Mouse (Mus musculus) kidney, adult 2 months (tissue): ENCODE data around the gene Cyp11a1. TPM values are rescaled to one million over a fixed set of nuclear protein-coding genes. Genes with fewer than 3 reads are reported as not detected.

Experiments
- DNase-seq: peaks from one replicate; pipeline ENCODE4 v3.0.0; 2021
- H3K27ac ChIP-seq: fragments of 200-500 bp; 2 replicates; pipeline ENCODE4 v1.5.1; 2012; ENCODE audit warnings: low read depth, low read length, control low read depth, inconsistent platforms; ENCODE audit not compliant: insufficient read depth
- H3K27me3 ChIP-seq: fragments of 200-500 bp; replicated peaks from 2 replicates; pipeline ENCODE4 v1.6.1; 2012; ENCODE audit warnings: mild to moderate bottlenecking, moderate library complexity, low read length, inconsistent platforms; ENCODE audit not compliant: control insufficient read depth, insufficient read depth
- H3K36me3 ChIP-seq: fragments of 200-500 bp; 2 replicates; pipeline ENCODE4 v1.6.1; 2012; ENCODE audit warnings: mild to moderate bottlenecking, moderate library complexity, low read length, inconsistent platforms; ENCODE audit not compliant: control insufficient read depth, insufficient read depth
- H3K4me1 ChIP-seq: fragments of 200-500 bp; 2 replicates; pipeline ENCODE4 v1.6.1; 2011; ENCODE audit warnings: low read length; ENCODE audit not compliant: control insufficient read depth, insufficient read depth
- H3K4me3 ChIP-seq: fragments of 200-500 bp; 2 replicates; pipeline ENCODE4 v1.5.1; 2011; ENCODE audit warnings: mild to moderate bottlenecking, low read depth, low read length, control low read depth; ENCODE audit not compliant: insufficient read depth
- CTCF ChIP-seq: fragments of 200-500 bp; conservative IDR thresholded peaks from 2 replicates; pipeline ENCODE4 v1.5.1; 2011; ENCODE audit warnings: low read depth, mild to moderate bottlenecking, control low read depth, low read length, moderate library complexity, mixed read lengths; ENCODE audit not compliant: insufficient read depth, insufficient read length
- POLR2A ChIP-seq: fragments of 200-500 bp; IDR thresholded peaks from one replicate; pipeline ENCODE4 v1.6.1; 2011; ENCODE audit warnings: low read depth, low read length, control low read depth
- WGBS: fragments of 180-500 bp; shearing (Covaris S2); methylation state at CpG from one replicate; pipeline ENCODE4 v1.1.7; 2018; 5-methylcytosine and 5-hydroxymethylcytosine counted together
- polyA plus RNA-seq: library from polyadenylated mRNA; depleted of rRNA; stranded (reverse); fragments of >200 nt; gene quantifications from 2 replicates; pipeline ENCODE4 v1.2.3, GENCODE M21; 2012

Cyp11a1 gene
- polyA plus RNA-seq, 1 experiment: 0.16 TPM

DNA sequence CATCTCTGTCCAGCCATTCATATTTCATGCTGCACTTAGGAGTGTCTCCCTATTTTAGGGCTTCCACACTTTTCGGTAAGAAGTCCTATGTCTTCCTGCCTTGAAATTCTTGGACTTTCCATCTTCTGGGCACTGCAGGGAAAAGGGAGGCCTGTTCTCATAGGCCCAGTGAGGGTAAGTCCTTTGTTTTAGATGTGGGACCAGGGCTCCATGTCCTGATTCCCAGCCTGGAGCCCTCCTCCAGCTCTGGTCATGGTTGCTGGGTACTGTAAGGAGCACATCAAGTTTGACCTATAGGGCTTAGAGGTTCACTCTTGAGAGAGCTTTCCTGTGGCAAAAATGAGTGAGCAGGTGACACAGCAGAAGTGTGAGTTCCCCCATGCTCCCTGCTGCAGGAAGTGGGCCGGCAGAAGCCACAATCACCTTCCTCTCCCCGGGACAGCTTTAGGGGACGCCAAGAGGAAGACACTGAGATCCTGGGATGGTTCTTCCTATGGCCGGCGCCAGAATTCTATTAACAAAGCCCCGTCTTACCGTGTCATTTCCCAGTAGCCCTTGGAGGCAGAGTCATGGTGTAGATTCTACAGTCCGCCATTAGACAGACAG, 37.9 kb upstream of the Cyp11a1 start:
- 78% methylated on average over 9 of the region's 9 CpGs for WGBS
- Histone ChIP-seq H3K27ac (no peak overlapping the region), H3K27me3 (no peaks in the 10 kb centered on the region), H3K4me3 (no peak overlapping the region), H3K4me1 (no peaks in the 10 kb centered on the region; the same call in 1 of the 2 replicates), H3K36me3 (no peaks in the 10 kb centered on the region)
- peak; percentile 25 for DNase-seq
- TF ChIP-seq CTCF: no peak
- TF ChIP-seq POLR2A: no peak

DNA sequence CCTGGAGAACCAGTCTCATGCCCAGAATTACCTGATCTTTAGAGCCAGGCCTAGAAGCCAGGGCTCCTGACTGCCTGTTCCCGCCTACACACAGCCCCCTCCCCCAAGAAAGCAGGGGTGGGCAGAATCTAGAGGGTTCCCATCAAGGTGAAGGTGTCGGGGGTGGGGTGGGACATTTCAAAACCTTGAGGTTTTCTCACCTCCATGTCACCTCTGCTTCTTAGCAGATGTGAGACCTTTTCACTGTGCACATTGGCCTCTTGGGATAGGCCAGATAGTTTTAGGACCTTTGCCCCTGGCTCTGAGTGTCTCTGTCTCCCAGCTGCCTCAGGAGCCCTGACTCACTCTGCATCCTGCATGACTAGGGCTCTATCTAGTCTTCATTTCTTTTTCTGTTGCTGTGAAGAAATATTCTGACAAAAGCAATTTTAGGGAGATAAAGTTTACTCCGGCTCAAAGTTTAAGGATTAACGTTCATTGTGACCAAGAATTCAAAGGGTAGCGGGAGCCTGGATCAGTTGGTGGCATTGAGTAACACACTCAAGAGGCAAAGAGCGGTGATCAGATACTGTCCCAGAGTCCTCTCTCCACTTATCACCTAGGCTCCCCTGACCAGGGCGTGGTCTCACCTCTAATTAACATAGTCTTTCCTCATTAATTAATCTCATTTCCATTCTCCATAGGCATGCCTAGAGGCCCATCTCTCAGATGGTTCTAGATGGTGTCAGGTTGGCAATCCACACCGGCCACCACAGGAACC, 37.2 kb upstream of the Cyp11a1 start:
- H3K4me3 ChIP-seq: no peak overlapping the region
- no peaks in the 10 kb centered on the region for H3K36me3 ChIP-seq
- no peaks in the 10 kb centered on the region; the same call in 1 of the 2 replicates for H3K4me1 ChIP-seq
- DNase-seq: no peak
- WGBS: 92% methylated on average over 8 of the region's 8 CpGs
- peak overlapping the region; percentile 37; the same call in 1 of the 2 replicates for H3K27ac ChIP-seq
- H3K27me3 ChIP-seq: no peaks in the 10 kb centered on the region
- TF ChIP-seq POLR2A (no peak), CTCF (no peak)

DNA sequence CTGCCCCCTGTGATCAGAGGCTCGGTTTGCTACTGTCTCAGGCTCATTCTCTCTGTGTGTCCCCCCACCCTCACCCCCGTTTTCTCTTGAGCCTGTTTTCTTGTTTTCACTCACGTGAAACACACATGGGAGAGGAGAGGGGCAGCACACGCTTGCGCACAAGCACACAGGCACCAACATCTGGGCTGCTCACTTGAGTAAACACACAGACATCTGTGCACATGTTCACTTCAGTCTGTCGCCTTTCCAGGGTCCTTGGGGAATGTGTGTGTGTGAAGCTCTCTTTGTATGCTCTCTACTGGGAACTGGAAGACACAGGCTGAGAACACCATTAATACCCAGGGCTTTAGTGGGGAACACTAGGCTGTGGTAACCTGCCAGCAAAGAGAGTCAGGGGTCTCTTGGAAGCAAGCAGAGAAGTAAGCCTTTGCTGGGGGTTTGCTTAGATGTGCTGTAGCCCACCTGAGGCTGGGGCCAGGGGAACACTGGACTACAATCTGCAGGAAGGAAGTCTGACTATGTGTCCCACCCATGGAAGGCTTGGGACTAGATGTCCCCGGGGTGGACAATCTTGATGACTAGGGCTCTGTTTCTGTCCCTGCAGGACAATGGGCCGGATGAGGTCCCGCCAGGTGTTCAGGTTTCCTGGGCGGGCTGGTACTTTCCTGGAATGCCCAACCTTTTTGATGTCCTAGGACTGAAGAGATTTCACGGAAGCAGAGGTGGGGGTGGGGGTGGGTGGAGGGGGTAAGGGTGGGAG, 36.3 kb upstream of the Cyp11a1 start:
- Histone ChIP-seq H3K27ac (peak overlapping the region; percentile 37), H3K4me3 (no peak overlapping the region), H3K4me1 (no peaks in the 10 kb centered on the region; the same call in 1 of the 2 replicates), H3K27me3 (no peaks in the 10 kb centered on the region), H3K36me3 (no peaks in the 10 kb centered on the region)
- DNase-seq: peak; percentile 72
- 77% methylated on average over 11 of the region's 11 CpGs for WGBS
- TF ChIP-seq POLR2A: no peak
- no peak for TF ChIP-seq CTCF

DNA sequence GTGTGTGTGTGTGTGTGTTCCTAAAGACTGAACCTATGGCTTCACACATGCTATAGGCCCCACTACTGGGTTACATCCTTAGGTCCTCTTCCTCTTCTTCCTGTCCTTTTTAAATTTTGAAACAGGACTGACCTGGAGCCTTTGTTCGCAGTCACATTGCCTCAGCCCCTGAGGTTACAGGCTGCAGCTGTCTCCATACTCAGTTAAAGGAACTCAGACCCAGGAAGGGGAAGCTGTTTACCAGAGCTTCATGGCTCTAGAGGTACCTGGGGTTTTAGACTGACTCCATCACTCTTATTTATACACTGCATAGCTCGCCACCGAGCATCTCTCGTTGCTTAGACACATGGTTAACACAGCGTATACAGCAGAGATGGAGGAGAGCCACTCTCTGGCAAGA, 34.8 kb upstream of the Cyp11a1 start:
- no peaks in the 10 kb centered on the region for H3K36me3 ChIP-seq
- H3K27ac ChIP-seq: peak overlapping the region; percentile 47; the same call in 1 of the 2 replicates
- H3K27me3 ChIP-seq: no peaks in the 10 kb centered on the region
- TF ChIP-seq CTCF (no peak), POLR2A (no peak)
- no peak overlapping the region for H3K4me3 ChIP-seq
- H3K4me1 ChIP-seq: no peaks in the 10 kb centered on the region; the same call in 1 of the 2 replicates
- 96% methylated on average over 5 of the region's 5 CpGs for WGBS
- no peak for DNase-seq

DNA sequence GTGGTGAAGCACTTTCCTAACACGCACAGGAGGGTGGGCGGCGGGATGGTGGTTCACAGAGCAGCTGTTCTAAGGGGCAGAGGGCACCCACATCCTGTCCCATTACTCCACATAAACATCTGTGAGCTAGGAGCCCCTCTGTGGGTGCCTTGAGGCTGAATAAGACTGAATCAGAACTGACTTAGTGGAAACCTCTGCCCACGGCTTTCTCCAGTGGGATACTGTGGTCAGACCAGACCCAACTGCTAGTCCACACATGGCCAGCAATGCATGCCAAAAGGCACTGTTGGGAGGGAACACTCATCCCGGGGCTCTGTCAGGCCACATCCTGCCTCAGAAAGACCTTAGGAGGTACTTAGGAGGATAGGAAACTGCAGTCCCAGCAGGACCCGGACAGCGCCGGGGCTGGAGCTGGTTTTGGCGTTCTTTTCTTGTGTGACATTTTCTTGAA, 34.0 kb upstream of the Cyp11a1 start:
- no peak for TF ChIP-seq CTCF
- TF ChIP-seq POLR2A: no peak
- H3K27ac ChIP-seq: peak overlapping the region; percentile 52
- no peaks in the 10 kb centered on the region for H3K27me3 ChIP-seq
- 53% methylated on average over 9 of the region's 9 CpGs for WGBS
- H3K4me3 ChIP-seq: no peak overlapping the region
- no peaks in the 10 kb centered on the region; the same call in 1 of the 2 replicates for H3K4me1 ChIP-seq
- H3K36me3 ChIP-seq: no peaks in the 10 kb centered on the region
- DNase-seq: peak; percentile 46

DNA sequence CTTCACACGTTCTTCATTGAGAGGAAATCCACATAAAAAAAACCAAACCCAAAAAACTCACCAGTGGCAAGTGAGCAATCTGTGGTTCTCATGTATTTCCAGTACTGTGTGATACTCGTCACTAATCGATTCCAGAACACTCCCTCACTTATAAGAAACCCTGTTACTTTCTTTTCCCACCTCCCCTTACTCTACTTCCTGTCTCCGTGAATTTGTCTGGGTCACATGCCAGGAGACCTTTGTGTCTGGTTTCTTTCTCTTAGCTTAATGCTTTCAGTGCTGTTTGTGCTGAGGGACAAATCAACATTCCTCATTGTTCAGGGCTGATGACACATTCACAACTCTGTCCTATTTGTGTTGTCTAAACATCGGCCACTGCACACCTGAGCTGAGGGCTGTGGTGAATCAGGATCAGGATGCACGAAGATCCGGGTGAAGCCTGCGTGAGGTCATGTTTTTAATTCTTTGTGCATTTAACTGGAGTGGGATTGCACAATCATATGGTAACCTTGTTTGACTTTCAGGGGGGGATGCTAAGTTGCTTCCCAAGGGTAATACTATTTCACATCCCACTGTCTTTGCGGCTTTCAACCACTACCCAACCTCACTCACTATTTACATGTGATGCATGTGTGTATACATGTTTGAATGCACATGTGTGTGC, 33.3 kb upstream of the Cyp11a1 start:
- DNase-seq: no peak
- Histone ChIP-seq H3K27me3 (no peaks in the 10 kb centered on the region), H3K27ac (peak overlapping the region; percentile 24), H3K4me1 (no peaks in the 10 kb centered on the region; the same call in 1 of the 2 replicates), H3K4me3 (no peak overlapping the region), H3K36me3 (no peaks in the 10 kb centered on the region)
- TF ChIP-seq POLR2A (no peak), CTCF (no peak)
- WGBS: 59% methylated on average over 9 of the region's 9 CpGs
